Mouse (Mus musculus) hematopoietic stem cell, adult 5-6 weeks (primary cell): ENCODE results near the gene Gm11037. TPM values are rescaled to one million over a fixed set of nuclear protein-coding genes. Genes with fewer than 3 reads are reported as not detected.

Experiments used
- ATAC-seq, 2 experiments: fragments of 125-278 bp in 1 of 2; replicated peaks in 1 of 2; 2 replicates each; pipeline ENCODE4 v1.8.0; 2016 to 2017; ENCODE audit warnings: inconsistent platforms in 2 of 2, mild to moderate bottlenecking in 2 of 2, moderate number of reproducible peaks in 2 of 2, low read depth in 1 of 2, moderate TSS enrichment in 1 of 2; ENCODE audit not compliant: low FRiP score in 2 of 2, poor library complexity in 2 of 2, severe bottlenecking in 2 of 2, insufficient read depth in 1 of 2, low TSS enrichment in 1 of 2
- total RNA-seq: library from RNA; stranded (forward); fragments of 172-1452, 232-1000 nt; gene quantifications from 2 replicates; pipeline ENCODE4 v1.2.3, GENCODE M21; 2017

Gene Gm11037
- total RNA-seq, 1 experiment from 2014 or later: not detected

GRCm38 (mm10) chr2:131125964-131126815, 7.1 kb upstream of the Gm11037 start:
- no peak for ATAC-seq

GRCm38 (mm10) chr2:131127161-131127730, 6.1 kb upstream of the Gm11037 start, which contains the start of gene Hspa12b:
TSS of gene Hspa12b (plus strand) at chr2:131127280.
- peak; percentile 40 to 46 for ATAC-seq

GRCm38 (mm10) chr2:131128211-131128610, 5.1 kb upstream of the Gm11037 start:
- ATAC-seq: no peak

GRCm38 (mm10) chr2:131128636-131129157, 4.6 kb upstream of the Gm11037 start:
- ATAC-seq: no peak

GRCm38 (mm10) chr2:131129836-131130235, 3.5 kb upstream of the Gm11037 start:
- no peak for ATAC-seq

- no peak for ATAC-seq
Measured at GRCm38 (mm10) chr2:131130849-131131248, 2.4 kb upstream of the Gm11037 start.

GRCm38 (mm10) chr2:131132111-131132888, 997 bp upstream of the Gm11037 start:
- no peak for ATAC-seq

GRCm38 (mm10) chr2:131134381-131134780, 1.1 kb downstream of the Gm11037 start:
- no peak for ATAC-seq

- ATAC-seq: no peak
Measured at GRCm38 (mm10) chr2:131134826-131135400, 1.6 kb downstream of the Gm11037 start.

- peak; percentile 57 to 62; a peak in 2 of 4 replicates for ATAC-seq
Measured at GRCm38 (mm10) chr2:131135521-131136139, 2.3 kb downstream of the Gm11037 start.

GRCm38 (mm10) chr2:131138296-131138695, 5.0 kb downstream of the Gm11037 start:
- no peak for ATAC-seq

- ATAC-seq: no peak
Measured at GRCm38 (mm10) chr2:131138760-131139159, 5.5 kb downstream of the Gm11037 start.

GRCm38 (mm10) chr2:131139287-131139686, 6.0 kb downstream of the Gm11037 start:
- ATAC-seq: no peak

- ATAC-seq: no peak
Measured at GRCm38 (mm10) chr2:131139886-131140532, 6.7 kb downstream of the Gm11037 start.

GRCm38 (mm10) chr2:131140533-131140905, 7.2 kb downstream of the Gm11037 start:
- ATAC-seq: no peak

GRCm38 (mm10) chr2:131141336-131141986, 8.2 kb downstream of the Gm11037 start:
- ATAC-seq: no peak
